Mouse (Mus musculus): ENCODE measurements at regions not wholly inside any gene's neighbourhood (a gene's known extent, or its start where the extent isn't known, plus 50 kb on each side); places are given as distances from the start of the nearest gene placed in this dataset.
"Not testable (repeated sequence)": the region's sequence is repeated elsewhere in the genome, so short reads cannot be mapped to it uniquely, and the experiment has no call there.

- no peak for DNase-seq (ENCODE audit: low spot score in 2 of 2)
Measured at GRCm38 (mm10) chr10:46629876-46630275, 1052.2 kb downstream of the Hace1 start.

GRCm38 (mm10) chr10:46663041-46663440 is 1085.4 kb downstream of the Hace1 start:
- DNase-seq (ENCODE audit: low spot score in 2 of 2): no peak

GRCm38 (mm10) chr10:46689823-46690372 is 1112.3 kb downstream of the Hace1 start:
- DNase-seq (ENCODE audit: low spot score in 2 of 2): not testable (repeated sequence)

GRCm38 (mm10) chr10:46692661-46693060 is 1115.0 kb downstream of the Hace1 start:
- no peak for DNase-seq (ENCODE audit: low spot score in 2 of 2)

- peak in 1 of 2 experiments; percentile 39 for DNase-seq (ENCODE audit: low spot score in 2 of 2)
Measured at GRCm38 (mm10) chr10:46697363-46698246, 1120.0 kb downstream of the Hace1 start.

GRCm38 (mm10) chr10:46701221-46701620 is 1123.6 kb downstream of the Hace1 start:
- DNase-seq (ENCODE audit: low spot score in 2 of 2): peak in 1 of 2 experiments; percentile 3

GRCm38 (mm10) chr10:46708022-46708421 is 1130.4 kb downstream of the Hace1 start:
- not testable (repeated sequence) for DNase-seq (ENCODE audit: low spot score in 2 of 2)

- no peak for DNase-seq (ENCODE audit: low spot score in 2 of 2)
Measured at GRCm38 (mm10) chr10:46712690-46713089, 1135.1 kb downstream of the Hace1 start.

- no peak for DNase-seq (ENCODE audit: low spot score in 2 of 2)
Measured at GRCm38 (mm10) chr10:46718349-46719087, 1140.9 kb downstream of the Hace1 start.

GRCm38 (mm10) chr10:46719088-46719469 is 1141.5 kb downstream of the Hace1 start:
- DNase-seq (ENCODE audit: low spot score in 2 of 2): no peak

- no peak for DNase-seq (ENCODE audit: low spot score in 2 of 2)
Measured at GRCm38 (mm10) chr10:46723666-46724065, 1146.0 kb downstream of the Hace1 start.

GRCm38 (mm10) chr10:46730601-46731000 is 1153.0 kb downstream of the Hace1 start:
- no peak for DNase-seq (ENCODE audit: low spot score in 2 of 2)

GRCm38 (mm10) chr10:46733760-46734265 is 1156.2 kb downstream of the Hace1 start:
- DNase-seq (ENCODE audit: low spot score in 2 of 2): no peak

GRCm38 (mm10) chr10:46741098-46741497 is 1163.5 kb downstream of the Hace1 start:
- DNase-seq (ENCODE audit: low spot score in 2 of 2): no peak

GRCm38 (mm10) chr10:46742131-46742530 is 1164.5 kb downstream of the Hace1 start:
- no peak for DNase-seq (ENCODE audit: low spot score in 2 of 2)

GRCm38 (mm10) chr10:46760923-46761322 is 1183.3 kb downstream of the Hace1 start:
- no peak for DNase-seq (ENCODE audit: low spot score in 2 of 2)

GRCm38 (mm10) chr10:46778729-46779128 is 1201.1 kb downstream of the Hace1 start:
- no peak for DNase-seq (ENCODE audit: low spot score in 2 of 2)

GRCm38 (mm10) chr10:46785723-46786122 is 1208.1 kb downstream of the Hace1 start:
- DNase-seq (ENCODE audit: low spot score in 2 of 2): not testable (repeated sequence)

GRCm38 (mm10) chr10:46814271-46814670 is 1236.6 kb downstream of the Hace1 start:
- DNase-seq (ENCODE audit: low spot score in 2 of 2): no peak

- DNase-seq (ENCODE audit: low spot score in 2 of 2): no peak
Measured at GRCm38 (mm10) chr10:46819133-46819532, 1241.5 kb downstream of the Hace1 start.

GRCm38 (mm10) chr10:46819965-46820364 is 1242.3 kb downstream of the Hace1 start:
- no peak for DNase-seq (ENCODE audit: low spot score in 2 of 2)

GRCm38 (mm10) chr10:46823837-46824236 is 1246.2 kb downstream of the Hace1 start:
- no peak for DNase-seq (ENCODE audit: low spot score in 2 of 2)
